Mouse (Mus musculus): ENCODE results near the gene Gm45208. TPM values are rescaled to one million over a fixed set of nuclear protein-coding genes. Genes with fewer than 3 reads are reported as not detected.

Gm45208 gene
- polyA plus RNA-seq, 1 experiment, result 0.64 TPM

- Histone ChIP-seq H3K4me3 (no peak overlapping the region), H3K4me2 (ENCODE audit: low read depth) (peak overlapping the region; percentile 63), H3K27me3 (ENCODE audit: control insufficient read depth, insufficient read depth, insufficient read length) (no peaks in the 10 kb centered on the region), H3ac (ENCODE audit: control insufficient read depth, insufficient read length) (no peak overlapping the region), H3K36me3 (ENCODE audit: control insufficient read depth, insufficient read depth) (no peaks in the 10 kb centered on the region), H3K79me2 (ENCODE audit: control insufficient read depth, insufficient read depth) (no peaks in the 10 kb centered on the region)
- no peak for TF ChIP-seq TCF12 (IDR thresholded peaks at IDR 0.05; ENCODE audit: insufficient read depth, poor library complexity, severe bottlenecking)
- no peak for TF ChIP-seq USF1 (IDR thresholded peaks at IDR 0.05; ENCODE audit: low read depth)
- no peak for TF ChIP-seq POLR2AphosphoS2 (IDR thresholded peaks at IDR 0.05; ENCODE audit: insufficient read length, low read depth)
- TF ChIP-seq REST (IDR thresholded peaks at IDR 0.05; ENCODE audit: insufficient read depth, insufficient read length), result no peak
- peak in 1 of 3 experiments; percentile 14 for TF ChIP-seq MYOD1 (IDR thresholded peaks at IDR 0.05; ENCODE audit: control insufficient read depth in 1 of 3, insufficient read length in 2 of 3, low read depth in 2 of 3)
- no peak for TF ChIP-seq POLR2A (IDR thresholded peaks at IDR 0.05; ENCODE audit: insufficient read length, low read depth)
- no peak for TF ChIP-seq SRF (IDR thresholded peaks at IDR 0.05; ENCODE audit: control insufficient read depth, insufficient read length, low read depth)
- TF ChIP-seq TCF3 (IDR thresholded peaks at IDR 0.05; ENCODE audit: insufficient read length, low read depth), result no peak
Measured at GRCm38 (mm10) chrX:7739336-7740081, 17.5 kb downstream of the Gm45208 start.

- Histone ChIP-seq H3K79me2 (ENCODE audit: control insufficient read depth, insufficient read depth) (no peaks in the 10 kb centered on the region), H3K4me2 (ENCODE audit: low read depth) (peak overlapping the region; percentile 63), H3K4me3 (no peak overlapping the region), H3K27me3 (ENCODE audit: control insufficient read depth, insufficient read depth, insufficient read length) (no peaks in the 10 kb centered on the region), H3ac (ENCODE audit: control insufficient read depth, insufficient read length) (no peak overlapping the region), H3K36me3 (ENCODE audit: control insufficient read depth, insufficient read depth) (no peaks in the 10 kb centered on the region)
- TF ChIP-seq MYOG (IDR thresholded peaks at IDR 0.05; ENCODE audit: control insufficient read depth in 1 of 3, insufficient read depth in 1 of 3, insufficient read length in 2 of 3, low read depth in 2 of 3) (no peak), TCF12 (IDR thresholded peaks at IDR 0.05; ENCODE audit: insufficient read depth, poor library complexity, severe bottlenecking) (no peak), MAX (IDR thresholded peaks at IDR 0.05; ENCODE audit: low read depth) (no peak), TCF3 (IDR thresholded peaks at IDR 0.05; ENCODE audit: insufficient read length, low read depth) (no peak), MYOD1 (IDR thresholded peaks at IDR 0.05; ENCODE audit: control insufficient read depth in 1 of 3, insufficient read length in 2 of 3, low read depth in 2 of 3) (no peak), REST (IDR thresholded peaks at IDR 0.05; ENCODE audit: insufficient read depth, insufficient read length) (no peak), POLR2A (IDR thresholded peaks at IDR 0.05; ENCODE audit: insufficient read length, low read depth) (no peak), E2F4 (IDR thresholded peaks at IDR 0.05; ENCODE audit: insufficient read depth) (no peak), SRF (IDR thresholded peaks at IDR 0.05; ENCODE audit: control insufficient read depth, insufficient read length, low read depth) (no peak), POLR2AphosphoS2 (IDR thresholded peaks at IDR 0.05; ENCODE audit: insufficient read length, low read depth) (no peak), USF1 (IDR thresholded peaks at IDR 0.05; ENCODE audit: low read depth) (no peak), CEBPB (IDR thresholded peaks at IDR 0.05; ENCODE audit: insufficient read depth, poor library complexity, severe bottlenecking) (no peak)
Measured at GRCm38 (mm10) chrX:7740082-7740819, 18.2 kb downstream of the Gm45208 start.

GRCm38 (mm10) chrX:7741103-7741502, 19.1 kb downstream of the Gm45208 start:
- TF ChIP-seq USF1 (IDR thresholded peaks at IDR 0.05; ENCODE audit: low read depth) (no peak), SRF (IDR thresholded peaks at IDR 0.05; ENCODE audit: control insufficient read depth, insufficient read length, low read depth) (no peak), MYOG (IDR thresholded peaks at IDR 0.05; ENCODE audit: control insufficient read depth in 1 of 3, insufficient read depth in 1 of 3, insufficient read length in 2 of 3, low read depth in 2 of 3) (no peak), TCF3 (IDR thresholded peaks at IDR 0.05; ENCODE audit: insufficient read length, low read depth) (no peak), REST (IDR thresholded peaks at IDR 0.05; ENCODE audit: insufficient read depth, insufficient read length) (no peak), POLR2A (IDR thresholded peaks at IDR 0.05; ENCODE audit: insufficient read length, low read depth) (no peak), MYOD1 (IDR thresholded peaks at IDR 0.05; ENCODE audit: control insufficient read depth in 1 of 3, insufficient read length in 2 of 3, low read depth in 2 of 3) (no peak), E2F4 (IDR thresholded peaks at IDR 0.05; ENCODE audit: insufficient read depth) (no peak), POLR2AphosphoS2 (IDR thresholded peaks at IDR 0.05; ENCODE audit: insufficient read length, low read depth) (no peak), MAX (IDR thresholded peaks at IDR 0.05; ENCODE audit: low read depth) (no peak)
- Histone ChIP-seq H3K27me3 (ENCODE audit: control insufficient read depth, insufficient read depth, insufficient read length) (no peaks in the 10 kb centered on the region), H3K79me2 (ENCODE audit: control insufficient read depth, insufficient read depth) (no peaks in the 10 kb centered on the region), H3K36me3 (ENCODE audit: control insufficient read depth, insufficient read depth) (no peaks in the 10 kb centered on the region), H3ac (ENCODE audit: control insufficient read depth, insufficient read length) (no peak overlapping the region), H3K4me3 (no peak overlapping the region), H3K4me2 (ENCODE audit: low read depth) (no peak overlapping the region)

GRCm38 (mm10) chrX:7743470-7743869, 21.4 kb downstream of the Gm45208 start:
- H3K36me3 ChIP-seq (ENCODE audit: control insufficient read depth, insufficient read depth), result no peaks in the 10 kb centered on the region
- no peak overlapping the region for H3ac ChIP-seq (ENCODE audit: control insufficient read depth, insufficient read length)
- no peaks in the 10 kb centered on the region for H3K27me3 ChIP-seq (ENCODE audit: control insufficient read depth, insufficient read depth, insufficient read length)
- no peak overlapping the region for H3K4me2 ChIP-seq (ENCODE audit: low read depth)
- H3K79me2 ChIP-seq (ENCODE audit: control insufficient read depth, insufficient read depth), result no peaks in the 10 kb centered on the region
- no peak for TF ChIP-seq MYOG (IDR thresholded peaks at IDR 0.05; ENCODE audit: control insufficient read depth in 1 of 3, insufficient read depth in 1 of 3, insufficient read length in 2 of 3, low read depth in 2 of 3)
- TF ChIP-seq USF1 (IDR thresholded peaks at IDR 0.05; ENCODE audit: low read depth), result no peak
- no peak for TF ChIP-seq SRF (IDR thresholded peaks at IDR 0.05; ENCODE audit: control insufficient read depth, insufficient read length, low read depth)
- TF ChIP-seq MAX (IDR thresholded peaks at IDR 0.05; ENCODE audit: low read depth), result no peak
- no peak for TF ChIP-seq REST (IDR thresholded peaks at IDR 0.05; ENCODE audit: insufficient read depth, insufficient read length)
- no peak for TF ChIP-seq POLR2AphosphoS2 (IDR thresholded peaks at IDR 0.05; ENCODE audit: insufficient read length, low read depth)
- TF ChIP-seq CEBPB (IDR thresholded peaks at IDR 0.05; ENCODE audit: insufficient read depth, poor library complexity, severe bottlenecking), result no peak
- no peak for TF ChIP-seq TCF12 (IDR thresholded peaks at IDR 0.05; ENCODE audit: insufficient read depth, poor library complexity, severe bottlenecking)
- TF ChIP-seq POLR2A (IDR thresholded peaks at IDR 0.05; ENCODE audit: insufficient read length, low read depth), result no peak
- no peak for TF ChIP-seq MYOD1 (IDR thresholded peaks at IDR 0.05; ENCODE audit: control insufficient read depth in 1 of 3, insufficient read length in 2 of 3, low read depth in 2 of 3)
- no peak for TF ChIP-seq E2F4 (IDR thresholded peaks at IDR 0.05; ENCODE audit: insufficient read depth)
- no peak for TF ChIP-seq TCF3 (IDR thresholded peaks at IDR 0.05; ENCODE audit: insufficient read length, low read depth)
- H3K4me3 ChIP-seq, result no peak overlapping the region
